Mouse (Mus musculus): ENCODE measurements at regions not wholly inside any gene's neighbourhood (a gene's known extent, or its start where the extent isn't known, plus 50 kb on each side); places are given as distances from the start of the nearest gene placed in this dataset.

- Histone ChIP-seq H3K27ac (ENCODE audit: control insufficient read depth, insufficient read depth, low read depth, low read length) (no peak overlapping the region), H3K4me3 (ENCODE audit: control insufficient read depth, low read depth, low read length) (no peak overlapping the region), H3K36me3 (ENCODE audit: control insufficient read depth, insufficient read depth, low read length) (no peaks in the 10 kb centered on the region), H3K4me1 (ENCODE audit: control insufficient read depth, insufficient read depth, low read length) (no peaks in the 10 kb centered on the region), H3K27me3 (ENCODE audit: control insufficient read depth, insufficient read depth, low read length) (no peaks in the 10 kb centered on the region)
- TF ChIP-seq POLR2A (IDR thresholded peaks at IDR 0.05; ENCODE audit: control insufficient read depth, low read depth, low read length), result no peak
- TF ChIP-seq CTCF (IDR thresholded peaks at IDR 0.05; ENCODE audit: control insufficient read depth, insufficient read depth, insufficient replicate concordance, low read depth, low read length), result 0 out of 2 replicates have a peak, but pooled peaks have one; percentile 9
Observed at GRCm38 (mm10) chr8:107859770-107860169, 82.7 kb upstream of the Zfhx3 start.

- H3K36me3 ChIP-seq (ENCODE audit: control insufficient read depth, insufficient read depth, low read length), result no peaks in the 10 kb centered on the region
- no peak overlapping the region for H3K4me3 ChIP-seq (ENCODE audit: control insufficient read depth, low read depth, low read length)
- no peaks in the 10 kb centered on the region for H3K4me1 ChIP-seq (ENCODE audit: control insufficient read depth, insufficient read depth, low read length)
- H3K27me3 ChIP-seq (ENCODE audit: control insufficient read depth, insufficient read depth, low read length), result no peaks in the 10 kb centered on the region
- H3K27ac ChIP-seq (ENCODE audit: control insufficient read depth, insufficient read depth, low read depth, low read length), result no peak overlapping the region
- TF ChIP-seq CTCF (IDR thresholded peaks at IDR 0.05; ENCODE audit: control insufficient read depth, insufficient read depth, insufficient replicate concordance, low read depth, low read length), result no peak
- TF ChIP-seq POLR2A (IDR thresholded peaks at IDR 0.05; ENCODE audit: control insufficient read depth, low read depth, low read length), result no peak
Observed at GRCm38 (mm10) chr8:107860251-107860650, 82.2 kb upstream of the Zfhx3 start.

- no peak overlapping the region for H3K27ac ChIP-seq (ENCODE audit: control insufficient read depth, insufficient read depth, low read depth, low read length)
- H3K4me1 ChIP-seq (ENCODE audit: control insufficient read depth, insufficient read depth, low read length), result peaks cover 4% of the 10 kb centered on the region
- no peaks in the 10 kb centered on the region for H3K36me3 ChIP-seq (ENCODE audit: control insufficient read depth, insufficient read depth, low read length)
- no peak overlapping the region for H3K4me3 ChIP-seq (ENCODE audit: control insufficient read depth, low read depth, low read length)
- H3K27me3 ChIP-seq (ENCODE audit: control insufficient read depth, insufficient read depth, low read length), result no peaks in the 10 kb centered on the region
- TF ChIP-seq POLR2A (IDR thresholded peaks at IDR 0.05; ENCODE audit: control insufficient read depth, low read depth, low read length) (no peak), CTCF (IDR thresholded peaks at IDR 0.05; ENCODE audit: control insufficient read depth, insufficient read depth, insufficient replicate concordance, low read depth, low read length) (no peak)
Observed at GRCm38 (mm10) chr8:107864802-107865651, 77.4 kb upstream of the Zfhx3 start.

- Histone ChIP-seq H3K4me1 (ENCODE audit: control insufficient read depth, insufficient read depth, low read length) (peaks cover 7% of the 10 kb centered on the region), H3K27ac (ENCODE audit: control insufficient read depth, insufficient read depth, low read depth, low read length) (no peak overlapping the region), H3K4me3 (ENCODE audit: control insufficient read depth, low read depth, low read length) (no peak overlapping the region), H3K27me3 (ENCODE audit: control insufficient read depth, insufficient read depth, low read length) (no peaks in the 10 kb centered on the region), H3K36me3 (ENCODE audit: control insufficient read depth, insufficient read depth, low read length) (no peaks in the 10 kb centered on the region)
- no peak for TF ChIP-seq POLR2A (IDR thresholded peaks at IDR 0.05; ENCODE audit: control insufficient read depth, low read depth, low read length)
- TF ChIP-seq CTCF (IDR thresholded peaks at IDR 0.05; ENCODE audit: control insufficient read depth, insufficient read depth, insufficient replicate concordance, low read depth, low read length), result no peak
Observed at GRCm38 (mm10) chr8:107865744-107866143, 76.7 kb upstream of the Zfhx3 start.

GRCm38 (mm10) chr8:107871718-107872117 is 70.7 kb upstream of the Zfhx3 start:
- no peaks in the 10 kb centered on the region for H3K27me3 ChIP-seq (ENCODE audit: control insufficient read depth, insufficient read depth, low read length)
- no peak overlapping the region for H3K27ac ChIP-seq (ENCODE audit: control insufficient read depth, insufficient read depth, low read depth, low read length)
- no peaks in the 10 kb centered on the region for H3K36me3 ChIP-seq (ENCODE audit: control insufficient read depth, insufficient read depth, low read length)
- no peak overlapping the region for H3K4me3 ChIP-seq (ENCODE audit: control insufficient read depth, low read depth, low read length)
- peaks cover 7% of the 10 kb centered on the region for H3K4me1 ChIP-seq (ENCODE audit: control insufficient read depth, insufficient read depth, low read length)
- no peak for TF ChIP-seq POLR2A (IDR thresholded peaks at IDR 0.05; ENCODE audit: control insufficient read depth, low read depth, low read length)
- TF ChIP-seq CTCF (IDR thresholded peaks at IDR 0.05; ENCODE audit: control insufficient read depth, insufficient read depth, insufficient replicate concordance, low read depth, low read length), result no peak

- no peak overlapping the region for H3K4me3 ChIP-seq (ENCODE audit: control insufficient read depth, low read depth, low read length)
- H3K36me3 ChIP-seq (ENCODE audit: control insufficient read depth, insufficient read depth, low read length), result no peaks in the 10 kb centered on the region
- H3K27me3 ChIP-seq (ENCODE audit: control insufficient read depth, insufficient read depth, low read length), result no peaks in the 10 kb centered on the region
- H3K27ac ChIP-seq (ENCODE audit: control insufficient read depth, insufficient read depth, low read depth, low read length), result no peak overlapping the region
- TF ChIP-seq POLR2A (IDR thresholded peaks at IDR 0.05; ENCODE audit: control insufficient read depth, low read depth, low read length) (no peak), CTCF (IDR thresholded peaks at IDR 0.05; ENCODE audit: control insufficient read depth, insufficient read depth, insufficient replicate concordance, low read depth, low read length) (no peak)
- H3K4me1 ChIP-seq (ENCODE audit: control insufficient read depth, insufficient read depth, low read length), result peaks cover 7% of the 10 kb centered on the region
Observed at GRCm38 (mm10) chr8:107872121-107872520, 70.3 kb upstream of the Zfhx3 start.

GRCm38 (mm10) chr8:107876455-107876854 is 66.0 kb upstream of the Zfhx3 start:
- no peak for TF ChIP-seq POLR2A (IDR thresholded peaks at IDR 0.05; ENCODE audit: control insufficient read depth, low read depth, low read length)
- TF ChIP-seq CTCF (IDR thresholded peaks at IDR 0.05; ENCODE audit: control insufficient read depth, insufficient read depth, insufficient replicate concordance, low read depth, low read length), result no peak
- H3K4me3 ChIP-seq (ENCODE audit: control insufficient read depth, low read depth, low read length), result no peak overlapping the region
- no peaks in the 10 kb centered on the region for H3K27me3 ChIP-seq (ENCODE audit: control insufficient read depth, insufficient read depth, low read length)
- H3K27ac ChIP-seq (ENCODE audit: control insufficient read depth, insufficient read depth, low read depth, low read length), result no peak overlapping the region
- no peaks in the 10 kb centered on the region for H3K4me1 ChIP-seq (ENCODE audit: control insufficient read depth, insufficient read depth, low read length)
- no peaks in the 10 kb centered on the region for H3K36me3 ChIP-seq (ENCODE audit: control insufficient read depth, insufficient read depth, low read length)
